Mouse (Mus musculus) fat pad, adult 2 months (tissue): Measurements from ENCODE around the gene Klhl26.

Experiments used
- DNase-seq: peaks from one replicate; pipeline ENCODE4 v3.0.0-alpha.2; 2011; ENCODE audit warnings: low read depth, low spot score; ENCODE audit errors: extremely low read depth

The Klhl26 gene

DNA sequence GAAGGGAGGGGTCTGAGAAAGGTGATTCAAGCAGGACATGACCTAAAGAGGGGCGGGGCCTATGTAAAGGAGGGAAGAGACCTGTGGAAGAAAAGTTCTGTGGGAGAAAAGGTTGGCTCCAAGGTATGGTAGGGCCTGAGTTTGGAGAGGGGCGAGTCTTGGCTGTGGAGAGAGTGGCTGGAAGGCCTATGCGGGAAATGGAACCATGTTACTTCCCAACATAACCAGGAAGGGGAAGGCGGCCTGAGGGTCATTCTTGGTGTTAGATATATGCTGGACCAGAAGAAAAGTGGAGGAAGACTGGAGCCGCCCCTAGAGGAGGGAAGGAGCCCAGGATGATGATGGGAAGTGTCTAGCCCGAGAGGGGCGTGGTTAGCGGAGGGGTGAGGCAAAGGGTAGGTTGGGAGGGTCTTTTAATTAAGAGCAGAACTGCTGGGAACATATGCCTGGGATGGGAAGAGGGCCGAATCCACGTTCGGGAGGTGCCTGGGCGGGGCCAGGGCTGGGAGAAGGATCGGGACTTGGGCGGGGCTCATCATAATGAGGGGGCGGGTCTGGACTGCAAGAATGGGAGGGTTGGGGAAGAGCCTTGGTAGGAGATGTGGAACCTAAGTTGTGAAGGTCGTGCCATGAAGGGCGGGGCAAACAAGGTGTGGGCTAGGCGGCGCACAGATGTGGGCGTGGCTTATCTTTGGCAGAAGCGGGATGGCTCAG is 658 bp upstream of the Klhl26 start:
- DNase-seq, result no peak

- DNase-seq, result no peak
These were observed 4.9 kb downstream of the Klhl26 start for GRCm38 (mm10) chr8:70471856-70472255.

DNA sequence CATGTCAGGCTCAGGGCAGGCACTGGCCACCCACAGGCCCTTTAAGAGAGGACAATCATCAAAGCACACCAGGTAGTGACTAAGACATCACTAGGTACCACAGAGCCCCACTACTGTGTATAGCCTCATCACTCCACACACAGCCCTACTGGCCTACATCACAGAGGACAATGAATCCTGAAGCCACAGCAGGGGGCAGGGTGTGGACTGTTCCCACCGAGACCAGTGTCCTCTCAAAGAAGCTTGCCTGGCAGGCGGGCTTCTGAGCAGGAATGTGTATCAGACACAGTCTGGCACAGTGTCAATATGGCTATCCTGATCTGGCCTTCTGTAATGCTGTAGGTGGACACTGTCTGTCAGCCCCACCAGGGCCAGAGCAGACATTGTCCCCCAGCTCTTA is 6.8 kb downstream of the Klhl26 start:
- DNase-seq, result no peak

DNA sequence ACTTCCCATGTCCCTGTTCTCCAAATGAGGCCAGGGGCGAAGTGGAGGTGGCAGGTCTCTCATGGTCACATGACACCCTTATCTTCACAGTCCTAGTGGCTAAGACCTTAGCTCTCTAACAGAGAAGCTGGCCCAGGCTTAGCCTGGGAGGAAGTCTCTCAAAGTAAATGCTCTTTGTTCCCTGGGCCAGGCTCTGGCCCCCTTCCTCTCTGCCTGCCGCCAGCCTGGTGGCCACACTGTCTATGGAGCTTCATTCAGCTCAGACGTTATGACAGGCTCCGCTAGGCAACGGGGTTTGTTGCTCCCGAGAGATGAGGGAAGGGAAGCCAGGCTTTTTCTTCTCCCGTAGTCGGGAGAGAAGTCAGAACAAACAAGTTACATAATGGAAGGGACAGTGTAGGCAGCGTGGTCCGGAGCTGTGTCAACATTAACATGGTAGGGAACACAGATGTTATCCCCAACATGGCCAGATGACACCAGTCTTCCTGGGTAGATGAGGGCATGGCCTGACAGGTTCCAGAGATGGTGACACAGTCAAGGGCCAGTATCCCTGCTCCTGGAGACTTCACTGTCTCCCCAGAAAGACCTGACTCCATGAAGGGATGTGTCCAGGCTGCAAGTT is 7.4 kb downstream of the Klhl26 start:
- no peak for DNase-seq

DNA sequence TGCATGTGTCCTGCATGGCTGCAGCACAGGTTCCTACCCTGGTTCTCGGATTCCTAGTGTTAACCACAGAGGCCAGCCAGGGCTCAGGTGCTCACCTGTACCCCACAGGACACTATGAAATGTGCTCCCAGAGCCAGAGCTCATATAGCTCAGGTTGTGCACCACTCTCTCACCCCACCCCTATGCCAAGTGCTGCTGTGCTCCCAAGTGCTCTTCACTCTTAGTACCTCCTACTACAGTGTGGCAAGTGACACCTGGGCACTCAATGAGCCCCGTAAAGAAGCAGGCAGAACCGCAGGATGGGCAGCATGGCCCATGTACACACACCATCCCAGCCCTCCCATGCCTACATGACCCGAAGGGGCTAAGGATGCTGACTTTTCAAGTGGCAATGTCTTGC is 8.0 kb downstream of the Klhl26 start:
- DNase-seq, result no peak

DNA sequence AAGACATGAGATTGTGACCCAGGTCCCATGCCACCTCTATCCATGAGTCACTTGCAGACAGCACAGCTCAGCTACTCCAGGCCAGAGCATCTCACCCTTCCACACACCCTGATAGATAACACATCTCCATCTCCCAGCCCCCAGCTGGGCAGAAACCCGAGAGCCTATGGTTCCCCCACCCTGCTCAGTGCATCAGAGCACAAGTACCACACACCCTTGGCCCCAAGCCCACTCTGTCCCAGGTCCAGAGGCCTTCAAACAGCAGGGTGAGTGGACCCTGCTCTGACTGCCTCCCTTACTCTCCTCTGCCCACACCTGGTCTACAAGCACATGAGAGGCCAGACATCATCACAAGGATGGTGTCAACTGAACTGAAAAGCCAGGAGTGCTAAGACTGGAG is 8.9 kb downstream of the Klhl26 start:
- no peak for DNase-seq

DNA sequence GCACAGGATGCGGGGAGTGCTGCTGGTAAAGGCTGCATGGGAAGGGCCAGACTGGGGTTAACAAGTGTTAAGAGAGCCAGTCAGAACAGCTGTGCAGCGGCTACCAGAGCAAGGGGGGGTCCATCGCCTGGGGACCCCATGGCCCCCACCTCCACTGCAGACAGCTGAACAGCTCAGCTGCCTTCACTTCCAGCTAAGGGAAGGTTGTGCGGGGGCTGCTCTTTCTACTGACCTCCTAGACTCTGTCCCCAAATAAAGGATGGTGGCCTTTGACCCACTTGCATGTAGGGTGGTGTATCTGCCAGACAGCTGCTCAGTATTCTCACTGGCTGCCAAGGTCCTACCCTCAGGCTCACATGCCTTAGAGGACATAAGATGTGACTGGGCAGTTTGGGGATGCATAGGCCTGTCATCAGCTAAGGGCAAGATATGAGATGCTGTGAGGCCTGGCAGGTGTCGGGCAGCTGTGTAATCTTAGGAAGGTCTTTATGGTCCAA is 9.5 kb downstream of the Klhl26 start:
- no peak for DNase-seq

- no peak for DNase-seq
These were observed 10.0 kb downstream of the Klhl26 start for GRCm38 (mm10) chr8:70466771-70467170.

DNA sequence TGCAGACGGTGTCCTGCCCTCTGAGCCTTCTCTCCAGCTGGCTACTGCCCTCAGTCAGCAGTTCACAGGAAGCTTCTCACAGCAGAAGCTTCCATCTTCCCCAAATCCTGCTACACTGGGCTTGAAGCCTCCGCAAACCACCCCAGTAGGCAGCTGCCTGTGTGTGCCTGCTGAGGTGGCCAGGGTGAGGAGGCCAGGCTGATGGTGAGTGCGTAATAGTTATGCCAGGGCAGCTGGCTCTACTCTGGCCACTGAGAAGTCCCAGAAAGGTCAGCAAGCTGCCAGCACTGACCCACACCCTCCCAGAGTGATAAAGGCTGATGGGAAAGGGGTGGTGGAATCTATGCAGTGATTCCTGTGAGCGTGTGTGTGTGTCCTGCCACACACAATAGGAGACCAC is 10.5 kb downstream of the Klhl26 start:
- no peak for DNase-seq

GRCm38 (mm10) chr8:70465701-70466100 is 11.1 kb downstream of the Klhl26 start:
- DNase-seq, result no peak

DNA sequence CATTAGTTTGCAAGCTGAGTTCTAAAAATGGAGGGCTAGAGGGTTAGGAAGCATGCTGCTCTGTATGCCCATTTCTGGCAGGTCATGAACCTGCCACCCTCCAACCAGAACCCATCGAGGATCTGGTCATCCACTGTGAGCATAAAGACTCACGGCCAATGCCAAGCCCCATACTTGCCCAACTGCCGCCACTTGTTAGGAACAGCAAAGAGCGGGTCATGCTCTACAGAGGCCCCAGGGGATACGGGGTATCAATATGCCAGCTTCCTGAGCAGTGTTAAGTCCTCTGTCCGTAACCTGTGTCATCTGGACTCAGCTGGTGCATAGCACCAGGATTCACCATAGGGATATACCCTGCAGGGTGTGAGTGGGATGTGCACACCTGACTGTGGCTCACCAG is 12.6 kb downstream of the Klhl26 start:
- DNase-seq, result no peak

- DNase-seq, result no peak
These were observed 13.5 kb downstream of the Klhl26 start for GRCm38 (mm10) chr8:70463306-70463705.

GRCm38 (mm10) chr8:70462516-70462813 is 14.3 kb downstream of the Klhl26 start:
- no peak for DNase-seq

DNA sequence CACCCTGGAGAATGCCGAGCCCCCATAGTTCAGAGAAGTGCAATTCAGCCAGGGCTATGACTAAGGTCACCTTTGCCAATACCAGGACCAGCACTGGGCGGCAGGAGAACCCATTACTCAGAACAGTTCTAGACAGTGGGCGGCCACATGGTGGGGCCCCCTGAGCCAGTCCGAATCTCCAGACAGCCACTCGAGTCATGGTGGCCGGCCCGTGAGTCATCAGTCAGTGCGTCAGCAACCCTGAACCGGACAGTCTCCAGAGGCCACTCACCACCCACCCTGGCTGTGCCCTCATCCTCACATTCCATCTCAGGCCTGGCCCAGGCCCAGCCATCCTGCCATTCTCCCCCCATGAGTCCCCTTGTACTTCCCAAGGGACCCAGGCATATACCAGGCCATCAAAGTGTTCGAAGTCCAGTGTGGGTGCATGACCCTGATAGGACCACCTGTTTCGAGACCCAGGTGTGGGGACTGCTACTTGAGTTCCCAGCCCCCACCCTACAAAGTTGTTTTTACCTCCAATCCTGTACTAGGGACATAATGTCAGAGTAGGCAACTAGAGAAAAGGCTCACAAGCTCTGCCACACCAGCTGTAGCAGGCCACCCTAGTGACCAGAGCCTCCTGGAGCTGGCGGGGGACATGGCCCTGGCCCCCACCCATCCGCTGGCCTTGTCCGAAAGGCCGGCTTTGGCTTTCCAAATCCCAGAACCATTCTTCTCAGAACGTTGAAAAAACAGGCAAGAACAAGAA is 14.8 kb downstream of the Klhl26 start:
- no peak for DNase-seq

DNA sequence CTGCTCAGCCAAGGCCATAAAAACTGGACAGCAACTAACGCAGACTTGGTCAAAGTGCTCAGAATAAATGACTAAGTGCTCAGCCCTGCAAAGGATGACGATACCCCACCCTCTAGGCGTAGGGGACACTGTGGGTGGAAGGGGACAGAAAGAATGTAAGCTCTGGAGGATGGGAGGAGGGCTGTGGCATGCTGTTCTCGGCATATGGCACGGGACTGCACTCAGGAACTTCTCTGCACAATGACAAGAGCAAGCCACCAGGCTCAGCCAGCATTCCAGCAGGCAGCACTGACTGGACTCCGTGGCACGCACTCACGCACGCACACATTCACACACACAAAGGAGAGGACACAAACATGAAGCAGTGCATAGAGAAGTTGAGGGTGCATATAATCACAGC is 16.2 kb downstream of the Klhl26 start:
- no peak for DNase-seq

DNA sequence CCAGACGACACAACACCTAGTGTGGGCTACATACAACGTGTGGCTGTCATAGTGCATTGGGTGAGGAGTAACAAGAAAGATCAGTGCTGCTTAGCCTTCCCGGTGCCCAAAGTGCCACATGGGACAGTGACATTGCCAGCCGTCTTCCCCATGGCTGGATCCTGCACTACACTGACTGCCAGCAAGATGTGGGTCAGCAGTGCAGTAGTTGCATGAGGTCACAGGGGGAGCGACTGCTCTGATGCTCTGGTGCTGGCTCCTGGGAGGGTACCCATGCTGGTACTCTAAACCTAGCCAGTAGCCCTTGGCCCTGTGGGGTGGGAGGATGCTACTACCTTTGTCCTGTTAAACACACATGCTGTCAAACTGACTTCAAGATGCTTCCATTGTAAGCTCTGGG is 16.6 kb downstream of the Klhl26 start:
- no peak for DNase-seq

DNA sequence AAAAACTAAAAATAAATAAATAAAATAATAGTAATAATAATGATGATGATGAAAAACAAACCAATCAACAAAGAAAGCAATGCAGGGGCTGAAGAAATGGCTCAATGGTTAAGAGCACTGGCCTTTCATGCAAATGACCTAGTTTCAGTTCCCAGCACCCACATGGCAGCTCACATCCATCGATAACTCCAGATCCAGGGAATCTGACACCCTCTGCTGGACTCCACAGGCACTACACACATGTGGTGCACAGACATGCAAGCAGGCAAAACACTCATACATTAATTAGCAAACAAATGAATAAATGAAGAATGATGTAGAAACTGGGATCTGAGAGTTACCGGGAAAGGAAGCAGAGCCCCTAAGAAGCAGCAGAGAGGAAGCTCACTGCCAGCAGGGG is 17.1 kb downstream of the Klhl26 start:
- DNase-seq, result no peak

GRCm38 (mm10) chr8:70458462-70458861 is 18.3 kb downstream of the Klhl26 start:
- DNase-seq, result no peak

DNA sequence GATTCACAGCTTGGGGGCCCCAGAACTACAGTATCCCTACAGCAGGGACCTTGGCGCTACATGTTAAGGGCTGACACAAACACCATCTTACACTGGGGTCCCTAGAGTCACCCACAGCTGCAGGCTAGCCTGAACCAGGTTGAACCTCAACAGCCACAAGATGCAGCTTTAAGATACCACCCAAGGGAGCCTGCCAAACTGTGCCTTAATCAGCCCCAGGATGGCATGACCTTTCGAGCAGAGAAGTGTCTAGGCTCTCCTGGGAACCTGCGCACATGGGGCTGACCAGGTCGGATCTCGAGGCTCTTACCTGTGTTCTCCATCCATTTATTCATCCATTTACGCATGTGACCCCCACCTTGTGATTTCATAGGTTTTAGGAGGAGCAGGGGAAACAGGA is 18.9 kb downstream of the Klhl26 start:
- no peak for DNase-seq

DNA sequence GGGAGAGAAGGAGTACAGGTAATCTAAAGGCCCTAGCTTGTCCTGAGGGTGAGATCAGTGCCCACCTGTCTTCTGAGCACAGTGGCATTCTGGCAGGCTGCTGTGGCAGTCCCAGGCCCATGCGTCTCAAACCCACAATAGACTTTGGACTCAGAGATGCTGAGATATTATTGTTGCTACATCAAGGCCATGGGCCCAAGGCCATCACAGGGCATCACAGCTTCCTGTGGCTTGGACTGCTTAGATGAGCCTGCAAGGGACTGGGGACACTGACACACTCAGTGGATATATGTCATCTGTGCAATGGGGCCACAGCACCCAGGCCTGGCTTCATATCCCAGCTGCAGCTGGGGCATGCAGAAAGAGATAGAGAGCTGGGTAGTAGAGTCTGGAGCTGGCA is 19.8 kb downstream of the Klhl26 start:
- DNase-seq, result no peak

DNA sequence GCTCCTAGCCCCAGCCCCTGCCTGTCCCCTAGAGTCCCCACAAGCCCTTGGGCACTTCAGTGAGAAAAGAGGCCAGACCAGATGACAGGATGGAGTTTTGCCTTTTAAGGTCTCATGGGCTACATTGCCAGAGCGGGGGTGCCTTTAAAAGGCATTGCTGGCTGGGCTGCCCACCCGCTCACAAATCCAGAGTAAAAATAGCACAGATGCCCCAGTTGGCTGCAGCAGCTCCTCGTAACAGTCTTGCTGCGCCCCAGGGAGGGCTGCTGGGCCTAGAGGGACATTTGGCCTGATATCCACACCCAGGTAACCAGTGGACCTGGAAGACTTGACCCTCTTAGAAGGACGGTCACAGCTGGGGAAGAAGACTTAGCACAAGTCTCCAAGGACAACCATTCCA is 22.9 kb downstream of the Klhl26 start:
- no peak for DNase-seq

GRCm38 (mm10) chr8:70452196-70452966 is 24.4 kb downstream of the Klhl26 start:
- no peak for DNase-seq
